Mouse (Mus musculus): ENCODE data around the gene Cacna1a.
A peak's percentile ranks its signal among the peaks of the same experiment; 100 is the strongest.

Gene Cacna1a

DNA sequence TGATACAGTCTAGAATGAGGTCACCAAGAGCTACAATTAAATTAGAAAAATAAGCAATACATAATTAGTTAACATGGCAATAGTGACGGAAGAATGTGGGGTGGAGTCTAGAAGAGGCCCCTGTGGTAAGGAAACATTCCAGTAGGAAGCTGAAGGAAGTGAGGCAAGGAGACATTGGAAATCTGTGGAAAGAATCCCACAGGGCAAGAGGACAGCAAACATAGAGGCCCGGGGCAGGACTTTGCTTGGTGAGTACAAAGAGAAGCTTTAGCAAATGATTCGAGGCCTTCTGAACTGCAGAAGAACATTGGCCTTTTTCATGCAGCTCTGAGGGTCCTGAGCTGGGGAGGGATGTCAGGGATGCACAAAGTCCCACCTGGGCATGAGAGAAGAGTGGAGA lies at the start of gene Cacna1a:
TSS of gene Cacna1a (plus strand) at position 166 of the 400 bp plus-strand sequence.
- no peak for DNase-seq (ENCODE audit: low spot score in 2 of 2)

DNA sequence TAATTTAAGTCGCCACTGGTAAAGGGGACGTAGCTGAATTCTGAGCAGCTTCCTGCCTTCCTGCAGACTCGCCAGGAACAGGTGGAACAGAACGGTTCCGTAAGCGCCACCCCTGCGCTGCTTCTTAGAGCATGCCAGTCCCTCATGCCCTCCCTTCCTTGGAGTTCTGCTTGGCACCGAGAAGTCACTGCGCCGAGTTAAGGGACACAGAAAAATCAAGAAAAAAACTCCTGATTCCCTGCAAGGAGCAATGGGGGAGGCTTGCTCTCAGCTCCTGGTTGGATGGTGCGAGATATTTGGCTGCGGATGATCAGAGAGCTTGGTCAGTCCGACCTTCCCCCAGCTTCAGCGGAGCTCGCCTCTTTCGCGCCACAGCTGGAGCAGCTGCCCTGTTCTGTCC lies 49.7 kb upstream of the Cacna1a start:
- no peak for DNase-seq (ENCODE audit: low spot score in 2 of 2)

DNA sequence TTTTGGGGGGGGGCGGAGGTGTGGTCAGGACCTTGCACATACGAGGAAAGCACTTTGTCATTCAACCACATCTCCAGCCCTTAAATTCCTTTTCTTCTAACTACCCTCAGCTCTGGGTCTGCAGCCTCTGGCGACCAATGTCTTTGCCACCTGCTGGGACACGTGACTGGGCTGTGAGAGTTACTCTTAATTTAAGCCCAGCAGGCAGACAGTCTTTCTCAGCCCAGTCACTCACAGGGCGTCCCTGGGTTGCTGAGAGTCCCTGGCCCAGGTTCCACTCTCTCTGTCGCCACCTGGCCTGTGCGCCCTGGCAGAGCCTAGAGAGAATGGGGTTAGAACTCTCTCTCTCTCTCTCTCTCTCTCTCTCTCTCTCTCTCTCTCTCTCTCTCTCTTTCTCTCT lies 48.9 kb upstream of the Cacna1a start:
- DNase-seq (ENCODE audit: low spot score in 2 of 2) = no peak

DNA sequence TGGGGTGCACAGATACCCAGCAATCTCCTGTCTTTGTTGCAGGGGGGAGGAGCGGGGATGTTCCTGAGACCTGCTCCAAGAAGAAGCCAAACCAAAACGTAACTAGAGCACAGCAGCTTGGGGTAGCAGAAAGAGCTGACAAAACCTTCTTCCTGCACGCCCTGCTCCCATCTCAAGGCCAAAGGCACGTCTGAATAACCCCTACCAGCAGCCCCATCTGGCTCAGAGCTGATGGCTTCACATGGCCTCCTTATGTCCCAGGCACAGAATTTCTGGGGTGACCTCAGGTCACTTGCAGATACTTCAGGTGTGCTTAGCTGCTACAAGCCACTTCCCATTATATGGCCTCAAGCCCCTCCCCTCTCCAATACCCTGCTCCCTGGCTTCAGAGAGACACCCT lies 48.4 kb upstream of the Cacna1a start:
- no peak for DNase-seq (ENCODE audit: low spot score in 2 of 2)

DNA sequence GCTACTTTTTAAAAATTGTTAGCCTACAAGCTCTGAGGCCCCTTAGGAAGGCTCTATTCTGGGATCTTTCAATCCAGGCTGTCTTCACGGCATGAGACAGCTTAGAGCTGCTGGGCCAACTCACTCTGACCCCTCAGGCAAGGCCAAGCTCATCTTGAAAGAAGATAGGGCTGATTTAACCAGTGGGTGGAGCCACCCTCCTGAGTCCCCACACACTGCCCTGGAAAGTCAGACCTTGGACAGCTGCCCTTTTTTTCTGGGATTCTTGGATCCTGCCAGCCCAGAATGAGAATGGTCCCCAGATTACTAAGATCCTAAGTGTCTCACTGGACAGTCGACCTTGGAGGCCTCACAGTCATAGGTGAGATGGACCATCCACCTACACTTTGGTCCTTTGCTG lies 47.6 kb upstream of the Cacna1a start:
- no peak for DNase-seq (ENCODE audit: low spot score in 2 of 2)

DNA sequence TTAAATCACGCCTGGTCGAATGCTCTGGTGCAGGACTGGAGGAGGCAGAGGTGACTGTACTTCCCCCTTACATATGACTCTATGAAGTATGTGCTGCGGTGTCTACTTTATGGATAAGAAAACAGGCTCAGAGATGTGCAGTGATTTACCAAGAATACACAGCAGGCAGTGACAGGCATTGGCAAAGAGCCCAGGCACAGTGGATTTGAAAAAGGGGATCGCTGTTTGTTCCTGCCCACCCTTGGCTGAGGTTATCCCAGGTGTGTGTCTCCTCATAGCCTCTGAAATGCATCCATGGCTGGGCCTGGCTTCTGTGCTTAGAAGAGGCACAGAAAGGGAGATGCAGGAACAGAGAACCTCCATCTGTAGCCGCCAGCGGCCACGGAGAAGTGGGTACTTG lies 42.7 kb upstream of the Cacna1a start:
- DNase-seq (ENCODE audit: low spot score in 2 of 2) = no peak

DNA sequence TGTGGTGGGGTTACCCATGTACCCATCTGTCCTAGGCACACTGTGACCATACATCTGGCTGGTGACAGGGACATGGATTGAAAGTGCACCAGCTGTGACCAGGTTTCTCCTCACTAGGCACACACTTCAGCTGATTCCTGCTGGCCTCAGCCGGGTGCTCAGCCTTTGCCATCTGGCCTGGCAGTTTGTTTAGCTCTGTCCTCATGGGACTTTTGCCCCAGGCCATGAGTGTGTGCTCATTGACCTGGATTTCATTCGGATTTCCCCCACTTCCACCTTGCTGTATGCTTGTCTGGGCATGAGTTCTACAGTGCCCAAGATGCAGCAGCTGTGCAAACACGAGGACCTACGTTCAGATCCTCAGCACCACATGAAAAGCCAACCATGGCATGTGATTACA lies 41.8 kb upstream of the Cacna1a start:
- no peak for DNase-seq (ENCODE audit: low spot score in 2 of 2)

DNA sequence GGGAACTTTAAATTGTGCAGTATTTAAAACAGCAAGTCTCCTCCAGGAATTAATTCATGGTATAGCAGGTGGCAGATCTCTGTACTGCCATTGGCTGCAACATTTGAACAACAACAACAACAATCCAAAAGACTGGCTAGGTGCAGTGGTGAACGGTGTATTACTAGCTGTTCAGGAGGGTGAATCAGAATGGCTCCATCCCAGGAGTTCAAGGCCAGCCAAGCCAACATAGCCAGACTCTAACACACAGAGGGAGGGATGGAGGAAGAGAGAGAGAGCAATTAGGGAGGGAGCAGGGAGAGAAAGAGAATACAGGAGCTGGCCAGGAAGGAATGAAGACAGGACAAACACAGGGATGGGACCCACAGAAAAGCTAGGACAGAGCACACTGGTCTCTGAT lies 38.7 kb upstream of the Cacna1a start:
- DNase-seq (ENCODE audit: low spot score in 2 of 2) = no peak

DNA sequence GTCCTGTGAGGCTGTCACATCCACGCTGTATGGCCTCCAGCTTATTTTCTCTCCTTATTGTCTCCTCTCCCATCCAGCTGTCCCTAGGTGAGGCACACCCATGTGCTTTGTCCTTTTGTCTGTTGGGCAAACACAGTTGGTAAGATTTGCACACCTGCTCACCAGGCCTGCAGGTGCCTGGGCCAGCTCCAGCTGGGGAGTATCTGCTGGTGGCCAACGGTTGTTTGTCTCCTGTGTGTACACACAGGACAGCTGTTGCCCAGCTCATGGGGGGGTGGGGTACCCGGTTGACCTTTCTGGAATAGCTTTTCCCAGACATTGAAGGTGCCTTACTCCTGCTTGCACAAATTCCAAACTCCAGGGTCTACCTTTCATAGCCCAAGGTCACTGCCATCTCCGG lies 37.3 kb upstream of the Cacna1a start:
- DNase-seq (ENCODE audit: low spot score in 2 of 2) = no peak

DNA sequence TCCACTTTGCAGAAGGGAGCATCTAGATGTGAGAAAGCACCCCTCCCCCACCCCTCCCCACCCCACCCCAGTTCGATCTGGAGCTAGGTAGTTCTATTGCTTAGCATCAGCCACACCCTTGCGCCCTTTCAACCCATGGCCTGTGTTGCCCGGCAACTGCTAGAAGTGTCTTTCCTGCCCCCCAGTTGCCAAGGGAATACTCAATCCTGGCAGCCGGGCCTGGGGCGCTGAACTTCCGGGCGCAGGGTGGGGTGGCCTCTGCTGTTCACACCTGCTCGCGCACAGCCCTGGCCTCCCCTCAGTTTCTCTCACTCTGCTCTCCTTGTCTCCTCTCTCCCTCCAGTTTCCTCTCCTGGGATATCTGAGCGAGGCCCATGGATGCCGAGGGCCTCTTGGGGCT lies 31.8 kb upstream of the Cacna1a start:
- no peak for DNase-seq (ENCODE audit: low spot score in 2 of 2)

DNA sequence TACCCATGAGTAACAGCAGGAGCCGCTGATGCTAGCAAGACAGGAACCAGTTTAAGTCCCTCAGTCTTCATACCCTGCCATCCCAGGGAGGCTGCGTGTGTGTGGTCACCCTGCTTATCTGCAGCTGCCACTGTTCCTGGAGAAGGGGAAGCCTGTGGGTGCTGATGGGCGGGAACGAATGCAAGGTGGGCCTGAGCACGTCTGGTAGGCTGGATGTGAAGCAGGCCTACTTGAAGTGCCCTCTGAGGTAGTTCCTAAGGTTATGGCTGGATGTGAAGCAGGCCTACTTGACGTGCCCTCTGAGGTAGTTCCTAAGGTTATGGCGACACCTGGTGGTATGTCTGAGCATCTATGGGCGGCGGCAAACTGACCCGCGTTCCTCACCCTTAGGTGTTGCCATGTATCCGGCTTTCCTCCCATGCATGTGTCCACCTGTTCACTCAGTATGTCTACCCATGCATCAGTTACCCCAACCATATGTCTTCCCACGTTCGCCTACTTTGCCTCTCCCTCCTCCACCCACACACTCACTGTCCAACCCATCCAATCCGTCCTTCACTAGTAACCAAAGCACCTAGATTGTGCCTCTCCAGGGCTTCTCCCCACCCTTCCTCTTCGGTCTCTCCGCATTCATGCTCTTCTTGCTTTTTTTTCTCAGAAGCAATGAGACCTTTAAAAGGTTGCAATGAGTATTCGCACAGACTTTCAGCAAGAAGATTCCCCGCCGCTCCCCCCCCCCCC lies 30.4 kb upstream of the Cacna1a start:
- DNase-seq (ENCODE audit: low spot score in 2 of 2) = peak; percentile 71 to 72

DNA sequence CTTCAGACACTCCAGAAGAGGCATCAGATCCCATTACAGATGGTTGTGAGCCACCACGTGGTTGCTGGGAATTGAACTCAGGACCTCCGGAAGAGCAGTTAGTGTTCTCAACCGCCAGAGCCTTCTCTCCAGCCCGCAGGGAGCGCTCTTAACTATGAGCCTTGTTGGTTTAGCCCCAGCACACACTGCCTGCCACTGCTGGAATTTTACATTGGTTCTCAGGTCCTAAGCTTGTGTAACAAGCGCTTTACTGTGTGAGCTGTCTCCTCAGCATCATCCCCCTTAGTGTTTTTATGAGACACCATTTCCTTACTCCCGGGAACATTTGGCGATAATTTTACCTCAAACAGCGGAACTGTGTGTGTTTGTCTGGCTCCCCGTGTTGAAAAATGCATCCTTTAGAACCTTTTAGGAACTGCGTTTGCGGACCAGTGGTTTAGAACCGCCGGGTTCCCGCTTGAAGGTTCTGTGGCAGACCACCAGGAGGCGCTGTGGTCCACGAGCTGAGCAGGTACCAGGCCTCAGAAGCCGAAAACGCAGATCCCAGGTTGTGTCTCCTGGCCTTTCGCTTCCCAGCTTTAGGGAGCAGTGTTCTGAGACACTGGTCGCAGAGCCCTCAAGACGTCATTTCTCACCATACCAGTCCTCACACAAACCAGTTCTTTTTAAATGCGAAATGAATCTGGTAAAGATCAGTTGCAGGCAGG lies 24.7 kb upstream of the Cacna1a start:
- DNase-seq (ENCODE audit: low spot score in 2 of 2) = peak; percentile 60 to 75

DNA sequence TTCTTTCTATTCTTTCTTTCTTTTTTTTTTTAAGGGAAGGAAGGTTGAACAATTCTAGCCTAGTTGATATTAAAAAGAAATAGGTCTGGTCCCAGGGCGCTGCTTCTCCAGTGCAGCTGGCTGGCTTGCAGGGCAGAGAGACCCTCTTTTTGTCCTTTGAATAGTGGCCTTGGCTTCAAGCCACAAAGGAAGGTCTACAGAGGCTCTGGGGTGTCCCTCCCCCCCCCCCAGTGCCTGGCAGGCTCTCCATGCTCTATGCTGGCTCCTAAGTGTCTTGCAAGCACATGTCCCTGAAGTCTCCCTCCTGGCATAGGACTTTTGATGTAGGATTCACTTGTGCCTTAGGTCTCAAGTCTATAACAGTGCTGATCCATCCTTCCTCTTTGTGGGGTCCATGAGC lies 23.0 kb upstream of the Cacna1a start:
- DNase-seq (ENCODE audit: low spot score in 2 of 2) = no peak

DNA sequence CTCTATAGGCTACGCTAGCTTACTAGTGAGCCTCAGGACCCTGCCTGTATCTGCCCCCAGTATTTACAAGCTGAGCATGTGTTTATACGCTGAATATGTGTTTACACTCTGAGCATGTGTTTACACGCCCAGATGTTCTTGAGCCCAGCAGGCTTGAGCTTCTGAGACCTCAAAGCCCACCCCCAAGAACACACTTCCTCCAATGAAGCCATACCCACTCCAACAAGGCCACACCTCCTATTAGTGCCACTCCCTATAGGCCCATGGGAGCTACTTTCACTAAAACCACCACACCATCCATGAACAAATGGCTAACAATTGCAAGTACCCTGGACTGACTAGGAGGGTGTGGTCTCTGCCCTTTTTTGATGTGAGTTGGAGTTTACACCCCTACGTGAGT lies 17.3 kb upstream of the Cacna1a start:
- DNase-seq (ENCODE audit: low spot score in 2 of 2) = no peak

DNA sequence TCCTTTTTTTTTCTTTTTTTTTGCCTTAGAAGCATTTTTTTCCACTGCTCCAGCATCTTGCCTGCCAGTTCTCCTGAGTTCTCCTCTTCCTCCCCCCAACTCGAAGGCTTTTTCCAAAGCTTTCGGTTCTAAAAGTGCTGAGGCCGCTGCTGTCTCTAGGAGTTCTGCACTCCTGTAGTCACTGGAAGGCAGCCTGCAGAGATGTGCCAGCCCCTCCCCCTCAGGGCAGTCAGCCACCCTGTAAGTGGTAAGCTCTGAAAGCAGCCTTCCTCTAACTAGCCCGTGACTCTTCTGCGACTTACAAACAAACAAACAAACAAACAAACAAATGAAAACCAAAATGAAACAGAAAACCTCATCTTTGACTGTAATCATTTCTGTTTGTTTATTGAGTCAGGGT lies 13.2 kb upstream of the Cacna1a start:
- DNase-seq (ENCODE audit: low spot score in 2 of 2) = no peak

DNA sequence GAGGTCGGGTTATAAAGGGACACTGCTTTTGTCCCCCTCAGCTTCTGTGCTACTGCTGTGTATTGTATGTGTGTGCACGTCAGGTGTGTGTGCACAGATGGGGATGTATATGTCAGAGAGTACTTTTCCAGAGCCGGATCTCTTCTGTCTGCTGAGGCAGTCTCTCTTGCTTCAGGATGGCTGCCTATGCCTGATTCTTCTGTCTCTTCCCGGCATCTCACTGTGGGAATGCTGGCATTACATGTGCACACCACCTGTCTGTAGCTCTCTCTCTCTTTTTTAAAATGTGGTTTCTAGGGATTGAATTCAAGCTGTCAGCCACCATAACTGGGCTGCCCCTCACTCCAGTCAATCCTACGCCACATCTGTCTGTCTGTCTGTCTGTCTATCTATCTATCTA lies 12.4 kb upstream of the Cacna1a start:
- DNase-seq (ENCODE audit: low spot score in 2 of 2) = no peak

DNA sequence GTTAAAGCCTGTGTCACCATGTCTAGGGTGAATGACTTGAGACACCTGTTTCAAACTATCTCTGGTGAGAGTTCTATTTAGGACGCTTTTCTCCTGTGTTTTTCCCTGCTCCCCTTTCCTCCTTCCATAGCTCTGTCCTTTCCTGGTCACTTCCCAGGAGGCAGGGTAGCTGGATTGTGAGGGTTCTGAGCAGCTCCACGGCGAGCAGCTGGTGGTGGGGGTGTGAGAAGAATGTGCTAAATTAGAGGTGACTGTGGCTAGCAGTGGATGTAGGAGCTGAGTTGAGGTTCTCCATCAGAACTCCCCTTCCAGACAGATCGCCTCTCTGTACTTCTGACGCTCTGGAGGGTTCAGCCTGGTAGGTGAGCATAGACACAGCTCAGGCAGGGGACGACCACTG lies 11.7 kb upstream of the Cacna1a start:
- no peak for DNase-seq (ENCODE audit: low spot score in 2 of 2)

DNA sequence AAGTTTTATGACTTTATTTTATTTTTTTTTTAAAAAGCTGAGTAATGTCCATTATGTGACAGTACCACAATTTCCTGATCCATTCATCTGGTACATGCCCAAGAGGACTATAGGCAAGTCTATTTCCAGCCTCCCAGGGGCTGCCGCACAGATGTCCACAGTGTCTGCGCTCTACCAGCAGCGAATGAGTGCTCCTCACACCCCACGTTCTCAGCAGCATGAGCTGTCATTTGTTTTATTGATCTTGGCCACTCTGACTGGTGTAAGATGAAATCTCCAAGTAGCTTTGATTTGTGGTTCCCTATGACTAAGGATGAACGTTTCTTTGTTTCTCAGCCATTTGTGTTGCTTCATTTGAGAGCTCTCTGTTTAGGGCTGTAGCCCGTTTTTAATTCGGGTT lies 6.6 kb upstream of the Cacna1a start:
- no peak for DNase-seq (ENCODE audit: low spot score in 2 of 2)

DNA sequence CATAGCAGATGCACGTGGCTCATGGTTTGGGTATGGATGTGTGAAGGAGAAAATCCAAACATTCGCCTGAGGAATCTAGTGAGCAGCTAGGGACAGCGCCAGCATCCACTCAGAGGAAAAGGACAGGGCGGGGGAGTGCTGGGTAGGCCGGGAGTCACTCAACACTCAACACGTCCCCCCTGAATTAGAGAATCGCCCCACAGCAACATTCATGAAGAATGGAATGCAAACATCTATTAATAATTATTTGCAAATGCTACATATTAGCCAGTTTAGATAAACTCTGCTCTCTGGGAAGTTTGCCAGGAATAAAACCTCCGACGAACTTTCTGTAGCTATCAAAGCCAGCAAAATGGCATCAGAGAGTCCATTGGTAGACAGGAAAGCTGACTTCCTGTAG lies 533 bp downstream of the Cacna1a start:
- DNase-seq (ENCODE audit: low spot score in 2 of 2) = no peak

DNA sequence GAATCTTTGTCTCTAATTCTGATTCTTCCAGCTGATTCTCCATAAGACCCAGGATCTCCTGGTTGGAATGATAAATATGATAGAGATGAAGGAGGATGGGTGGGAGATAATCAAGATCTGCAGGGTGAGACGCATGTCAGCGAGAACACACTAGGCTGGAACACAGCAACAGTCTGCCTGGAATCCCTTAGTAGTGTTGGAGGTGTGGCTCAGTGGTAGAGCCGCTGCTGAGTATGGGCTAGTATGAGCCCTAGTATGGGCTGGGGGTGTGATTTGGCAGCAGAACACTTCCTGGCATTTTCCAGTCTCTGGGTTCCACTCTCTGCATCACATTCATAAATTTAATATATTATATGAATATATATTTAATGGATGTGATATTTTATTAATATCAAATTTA lies 933 bp downstream of the Cacna1a start:
- DNase-seq (ENCODE audit: low spot score in 2 of 2) = no peak

DNA sequence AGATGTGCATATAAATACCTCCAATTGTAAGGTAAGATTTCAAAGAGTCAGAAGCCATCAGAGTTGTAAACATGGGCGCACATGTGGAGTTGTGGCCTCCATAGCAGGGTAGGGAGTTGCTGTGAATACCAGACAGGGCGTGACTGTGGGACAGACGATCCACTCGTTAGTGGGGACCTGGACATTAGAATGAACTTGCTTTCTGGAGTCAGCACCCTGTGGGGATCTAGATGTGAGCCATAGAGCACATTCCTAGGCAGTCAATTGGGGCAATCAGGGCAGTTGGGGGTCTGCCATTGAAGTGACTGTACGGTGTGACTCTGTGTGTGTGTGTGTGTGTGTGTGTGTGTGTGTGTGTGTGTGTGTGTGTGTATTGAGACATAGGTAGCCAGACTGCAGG lies 3.4 kb downstream of the Cacna1a start:
- no peak for DNase-seq (ENCODE audit: low spot score in 2 of 2)

DNA sequence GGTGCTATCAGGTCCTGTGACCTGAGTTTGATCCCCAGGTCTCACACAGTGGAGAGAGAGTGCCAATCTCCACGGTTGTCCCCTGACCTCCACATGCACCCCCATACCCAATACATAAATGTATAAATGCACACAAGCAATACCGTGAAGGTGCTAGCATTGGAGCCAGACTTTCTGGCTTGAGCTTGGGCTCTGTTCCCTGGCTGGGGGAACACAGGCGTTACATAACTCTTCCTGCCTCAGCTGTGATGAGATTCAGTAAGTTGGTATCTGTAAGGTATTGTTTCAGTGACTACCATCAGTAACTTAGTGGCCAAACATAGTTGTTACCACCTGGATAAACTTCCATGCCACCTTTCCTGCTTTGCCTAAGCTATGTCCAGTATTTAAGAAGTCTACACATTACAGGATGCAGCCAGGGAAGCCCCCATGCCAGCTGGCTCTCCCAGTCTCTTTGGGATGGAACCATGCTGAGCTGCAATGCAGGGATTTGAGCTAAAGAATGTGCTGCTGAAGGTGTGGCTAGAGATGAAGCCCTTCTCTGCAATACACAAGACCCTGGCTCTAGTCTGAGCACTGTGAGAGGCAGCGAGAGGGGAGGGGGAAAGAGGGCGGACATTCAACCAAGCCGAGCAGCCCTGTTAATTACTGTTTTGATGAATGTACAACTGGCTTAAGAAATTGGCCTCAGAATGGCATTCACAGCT lies 7.7 kb downstream of the Cacna1a start:
- no peak for DNase-seq (ENCODE audit: low spot score in 2 of 2)

All from frontal cortex, postnatal 25 days (tissue).